Mouse (Mus musculus): ENCODE measurements around the gene Ppp1r12b. TPM values are rescaled to one million over a fixed set of nuclear protein-coding genes. Genes with fewer than 3 reads are reported as not detected.
A peak's percentile ranks its signal among the peaks of the same experiment; 100 is the strongest.

Gene Ppp1r12b
- polyA plus RNA-seq, 1 experiment, result 16.0 TPM

DNA sequence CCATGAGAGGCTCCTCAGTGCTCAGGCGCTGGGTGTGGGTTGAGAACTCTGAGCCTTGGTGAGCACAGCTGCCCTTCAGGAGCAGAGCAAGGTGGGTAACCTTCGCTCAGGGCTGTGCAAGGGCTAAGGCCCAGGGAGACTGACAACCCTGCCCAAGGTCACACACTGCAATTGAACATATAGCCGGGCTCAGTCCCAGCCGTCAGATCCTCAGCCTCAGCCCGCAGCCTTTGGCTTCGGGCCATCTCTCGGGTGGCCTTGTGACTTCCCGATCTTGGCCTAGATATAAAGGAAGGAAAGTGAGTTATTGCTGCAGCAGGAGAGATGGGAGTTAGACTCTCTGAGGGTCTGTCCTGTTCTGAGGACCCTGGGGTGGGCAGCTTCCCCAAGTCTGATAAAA lies 228.5 kb downstream of the Ppp1r12b start:
- no peak for DNase-seq
- Histone ChIP-seq H3K4me1 (replicated peaks; ENCODE audit: control insufficient read depth, insufficient read depth, low read length) (no peaks in the 10 kb centered on the region), H3K4me3 (ENCODE audit: control insufficient read depth, insufficient read depth, low read length) (no peak overlapping the region), H3K27me3 (ENCODE audit: control insufficient read depth, insufficient read depth, low read length) (no peaks in the 10 kb centered on the region), H3K36me3 (ENCODE audit: control insufficient read depth, insufficient read depth, low read length) (no peaks in the 10 kb centered on the region), H3K27ac (ENCODE audit: control insufficient read depth, insufficient read depth, low read length) (no peak overlapping the region)
- no peak for TF ChIP-seq POLR2A (IDR thresholded peaks at IDR 0.05; ENCODE audit: control insufficient read depth, extremely low read depth, insufficient read depth, low read length, poor library complexity)
- TF ChIP-seq CTCF (IDR thresholded peaks at IDR 0.05; ENCODE audit: borderline replicate concordance, control insufficient read depth, extremely low read depth, insufficient read depth, low read length, poor library complexity), result no peak
- WGBS, result 53% methylated on average over 8 of the region's 8 CpGs

DNA sequence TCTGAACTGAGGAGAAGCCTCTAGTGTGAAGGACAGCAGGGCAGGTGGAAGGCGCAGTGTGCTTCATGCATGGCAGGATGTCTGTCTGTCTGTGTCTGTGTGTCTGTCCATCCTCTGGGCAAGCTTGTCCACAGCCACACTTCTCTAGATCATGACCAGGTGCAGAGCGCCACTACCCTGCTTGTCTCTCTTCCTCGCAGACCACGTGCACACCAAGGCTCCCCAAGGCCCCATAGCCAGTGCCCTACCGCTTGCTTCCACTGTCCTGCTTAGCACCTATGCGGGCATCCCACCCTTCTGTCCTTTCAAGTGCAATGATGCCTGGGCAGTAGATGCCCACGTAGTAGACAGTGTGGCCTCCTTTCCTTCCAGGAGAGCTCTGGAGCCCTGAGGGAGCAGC lies 229.3 kb downstream of the Ppp1r12b start:
- H3K36me3 ChIP-seq (ENCODE audit: control insufficient read depth, insufficient read depth, low read length), result no peaks in the 10 kb centered on the region
- H3K4me3 ChIP-seq (ENCODE audit: control insufficient read depth, insufficient read depth, low read length), result no peak overlapping the region
- no peak for DNase-seq
- no peaks in the 10 kb centered on the region for H3K4me1 ChIP-seq (replicated peaks; ENCODE audit: control insufficient read depth, insufficient read depth, low read length)
- no peak overlapping the region for H3K27ac ChIP-seq (ENCODE audit: control insufficient read depth, insufficient read depth, low read length)
- H3K27me3 ChIP-seq (ENCODE audit: control insufficient read depth, insufficient read depth, low read length), result no peaks in the 10 kb centered on the region
- TF ChIP-seq POLR2A (IDR thresholded peaks at IDR 0.05; ENCODE audit: control insufficient read depth, extremely low read depth, insufficient read depth, low read length, poor library complexity) (no peak), CTCF (IDR thresholded peaks at IDR 0.05; ENCODE audit: borderline replicate concordance, control insufficient read depth, extremely low read depth, insufficient read depth, low read length, poor library complexity) (no peak)
- WGBS, result 94% methylated on average over 7 of the region's 7 CpGs

DNA sequence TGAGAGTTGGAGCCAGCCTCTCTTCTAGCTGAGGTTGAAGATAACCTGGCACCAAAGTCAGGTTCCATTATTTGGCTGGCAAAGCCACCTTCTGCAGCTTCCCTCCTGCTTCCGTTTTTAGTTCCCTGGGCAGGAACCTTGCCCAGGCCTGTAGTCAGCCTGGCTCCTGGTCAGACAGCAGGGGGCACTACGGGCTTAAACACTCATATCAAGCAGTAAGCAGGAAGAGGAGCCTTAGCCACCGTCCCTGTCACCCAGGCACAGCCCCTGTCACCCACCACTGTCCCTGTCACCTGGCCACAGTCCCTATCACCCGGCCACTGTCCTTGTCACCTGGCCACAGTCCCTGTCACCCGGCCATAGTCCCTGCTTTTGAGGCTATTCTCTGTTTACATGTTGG lies 230.5 kb downstream of the Ppp1r12b start:
- DNase-seq, result peak; percentile 36
- WGBS, result 35% methylated on average over 5 of the region's 5 CpGs
- no peak for TF ChIP-seq POLR2A (IDR thresholded peaks at IDR 0.05; ENCODE audit: control insufficient read depth, extremely low read depth, insufficient read depth, low read length, poor library complexity)
- no peak; the same call in 1 of the 2 replicates for TF ChIP-seq CTCF (IDR thresholded peaks at IDR 0.05; ENCODE audit: borderline replicate concordance, control insufficient read depth, extremely low read depth, insufficient read depth, low read length, poor library complexity)
- Histone ChIP-seq H3K4me1 (replicated peaks; ENCODE audit: control insufficient read depth, insufficient read depth, low read length) (no peaks in the 10 kb centered on the region), H3K27ac (ENCODE audit: control insufficient read depth, insufficient read depth, low read length) (no peak overlapping the region), H3K4me3 (ENCODE audit: control insufficient read depth, insufficient read depth, low read length) (no peak overlapping the region), H3K27me3 (ENCODE audit: control insufficient read depth, insufficient read depth, low read length) (no peaks in the 10 kb centered on the region), H3K36me3 (ENCODE audit: control insufficient read depth, insufficient read depth, low read length) (no peaks in the 10 kb centered on the region)

DNA sequence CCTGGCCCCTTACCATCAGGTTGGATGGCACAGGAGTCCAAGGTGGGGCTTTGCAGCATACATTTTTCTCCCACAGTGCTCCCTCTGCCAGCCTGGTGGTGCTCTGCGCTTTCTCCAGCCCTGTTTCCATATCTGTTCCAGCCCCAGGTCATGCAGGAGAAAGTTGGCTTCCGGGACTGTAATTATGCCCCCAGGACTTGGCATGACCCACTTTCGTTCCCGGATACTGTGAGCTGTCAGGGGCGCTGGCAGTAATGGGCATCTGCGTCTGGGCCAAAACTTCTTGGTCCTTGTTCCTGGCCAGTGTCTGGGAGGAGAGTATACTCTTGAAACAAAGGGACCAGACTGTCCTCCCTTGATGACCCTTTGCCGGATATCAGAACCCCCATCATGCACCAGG lies 232.9 kb downstream of the Ppp1r12b start:
- H3K27me3 ChIP-seq (ENCODE audit: control insufficient read depth, insufficient read depth, low read length), result no peaks in the 10 kb centered on the region
- no peak for DNase-seq
- 97% methylated on average over 7 of the region's 7 CpGs for WGBS
- H3K4me3 ChIP-seq (ENCODE audit: control insufficient read depth, insufficient read depth, low read length), result no peak overlapping the region
- H3K4me1 ChIP-seq (replicated peaks; ENCODE audit: control insufficient read depth, insufficient read depth, low read length), result no peaks in the 10 kb centered on the region; the same call in 1 of the 2 replicates
- TF ChIP-seq CTCF (IDR thresholded peaks at IDR 0.05; ENCODE audit: borderline replicate concordance, control insufficient read depth, extremely low read depth, insufficient read depth, low read length, poor library complexity) (no peak), POLR2A (IDR thresholded peaks at IDR 0.05; ENCODE audit: control insufficient read depth, extremely low read depth, insufficient read depth, low read length, poor library complexity) (no peak)
- no peaks in the 10 kb centered on the region for H3K36me3 ChIP-seq (ENCODE audit: control insufficient read depth, insufficient read depth, low read length)
- H3K27ac ChIP-seq (ENCODE audit: control insufficient read depth, insufficient read depth, low read length), result no peak overlapping the region

DNA sequence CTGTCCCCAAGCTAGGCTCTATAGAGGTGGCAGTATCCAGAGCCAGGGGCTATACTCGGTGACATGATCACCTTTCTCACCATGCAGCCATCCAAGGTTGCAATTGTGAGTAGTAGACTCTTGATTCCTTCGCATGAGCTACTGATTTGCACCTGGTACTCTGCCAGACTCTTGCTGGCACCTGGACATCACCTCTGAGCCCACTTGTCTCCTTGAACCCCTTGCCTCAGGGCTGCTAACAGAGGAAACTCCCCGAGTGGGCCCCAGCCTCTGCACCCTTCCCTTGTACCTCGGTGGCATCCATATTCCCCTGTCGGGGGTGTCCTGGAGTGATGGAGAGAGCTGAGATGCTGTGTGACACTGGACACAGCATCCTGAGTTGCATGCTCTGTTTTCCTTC lies 234.3 kb downstream of the Ppp1r12b start:
- Histone ChIP-seq H3K27me3 (ENCODE audit: control insufficient read depth, insufficient read depth, low read length) (no peaks in the 10 kb centered on the region), H3K36me3 (ENCODE audit: control insufficient read depth, insufficient read depth, low read length) (no peaks in the 10 kb centered on the region), H3K4me1 (replicated peaks; ENCODE audit: control insufficient read depth, insufficient read depth, low read length) (no peaks in the 10 kb centered on the region; the same call in 1 of the 2 replicates), H3K4me3 (ENCODE audit: control insufficient read depth, insufficient read depth, low read length) (no peak overlapping the region), H3K27ac (ENCODE audit: control insufficient read depth, insufficient read depth, low read length) (no peak overlapping the region)
- no peak for TF ChIP-seq POLR2A (IDR thresholded peaks at IDR 0.05; ENCODE audit: control insufficient read depth, extremely low read depth, insufficient read depth, low read length, poor library complexity)
- no peak for DNase-seq
- WGBS, result 84% methylated on average over 5 of the region's 5 CpGs

DNA sequence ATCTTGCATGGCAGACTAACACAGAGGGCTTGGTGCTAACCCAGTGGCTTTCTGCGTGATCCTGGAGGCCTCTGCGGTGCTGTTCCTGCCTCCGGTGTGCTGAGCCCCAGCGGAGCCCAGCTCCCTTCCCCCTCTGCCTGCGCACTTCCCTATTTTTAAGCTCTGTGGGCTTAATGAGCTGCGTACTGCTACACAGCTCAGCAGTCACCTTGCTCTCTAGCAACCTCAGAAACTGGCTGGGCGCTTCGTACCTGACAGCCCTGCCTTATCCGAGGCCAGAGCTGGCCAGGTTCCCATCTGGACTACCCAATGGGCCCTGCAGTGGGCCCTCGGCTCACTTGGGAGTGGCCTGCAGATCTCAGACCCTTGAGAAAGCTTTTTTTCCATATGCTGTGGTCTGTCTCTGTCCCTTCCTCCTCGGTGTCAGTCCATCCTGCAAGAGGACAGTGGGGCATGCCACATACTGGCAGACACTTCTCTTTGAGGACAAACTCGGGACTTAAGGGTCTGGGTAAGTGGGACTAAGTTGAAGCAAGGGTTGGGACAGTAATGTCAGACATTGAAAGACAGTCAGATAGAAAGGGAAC lies 235.9 kb downstream of the Ppp1r12b start:
- WGBS, result 29% methylated on average over 12 of the region's 12 CpGs
- TF ChIP-seq CTCF (IDR thresholded peaks at IDR 0.05; ENCODE audit: borderline replicate concordance, control insufficient read depth, extremely low read depth, insufficient read depth, low read length, poor library complexity) (no peak), POLR2A (IDR thresholded peaks at IDR 0.05; ENCODE audit: control insufficient read depth, extremely low read depth, insufficient read depth, low read length, poor library complexity) (no peak)
- H3K27ac ChIP-seq (ENCODE audit: control insufficient read depth, insufficient read depth, low read length), result no peak overlapping the region
- H3K4me1 ChIP-seq (replicated peaks; ENCODE audit: control insufficient read depth, insufficient read depth, low read length), result no peaks in the 10 kb centered on the region; the same call in 1 of the 2 replicates
- no peaks in the 10 kb centered on the region for H3K27me3 ChIP-seq (ENCODE audit: control insufficient read depth, insufficient read depth, low read length)
- DNase-seq, result no peak
- no peak overlapping the region for H3K4me3 ChIP-seq (ENCODE audit: control insufficient read depth, insufficient read depth, low read length)
- H3K36me3 ChIP-seq (ENCODE audit: control insufficient read depth, insufficient read depth, low read length), result no peaks in the 10 kb centered on the region

DNA sequence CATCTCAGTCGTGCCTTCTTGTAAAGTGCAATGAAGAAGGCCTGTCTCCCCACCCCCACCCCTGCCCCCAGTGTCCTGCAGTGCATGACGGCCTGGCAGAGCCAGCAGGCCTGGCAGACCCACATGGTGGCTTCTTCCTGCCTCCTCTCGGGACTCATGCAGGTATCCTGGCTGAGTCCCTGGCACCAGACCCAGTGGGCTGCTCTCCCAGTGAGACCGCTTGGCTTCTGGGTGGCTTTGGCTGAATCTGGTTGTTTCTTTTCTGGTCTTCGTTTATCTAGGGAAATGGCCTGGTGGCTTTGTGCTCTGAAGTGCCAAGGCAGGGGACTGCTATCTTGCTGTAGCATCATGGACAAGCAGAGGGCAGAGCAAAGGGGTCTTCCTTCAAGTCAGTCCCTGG lies 240.7 kb downstream of the Ppp1r12b start:
- H3K27me3 ChIP-seq (ENCODE audit: control insufficient read depth, insufficient read depth, low read length), result no peaks in the 10 kb centered on the region
- no peak overlapping the region for H3K27ac ChIP-seq (ENCODE audit: control insufficient read depth, insufficient read depth, low read length)
- 90% methylated on average over 5 of the region's 5 CpGs for WGBS
- DNase-seq, result no peak
- no peaks in the 10 kb centered on the region; the same call in 1 of the 2 replicates for H3K4me1 ChIP-seq (replicated peaks; ENCODE audit: control insufficient read depth, insufficient read depth, low read length)
- TF ChIP-seq POLR2A (IDR thresholded peaks at IDR 0.05; ENCODE audit: control insufficient read depth, extremely low read depth, insufficient read depth, low read length, poor library complexity) (no peak), CTCF (IDR thresholded peaks at IDR 0.05; ENCODE audit: borderline replicate concordance, control insufficient read depth, extremely low read depth, insufficient read depth, low read length, poor library complexity) (no peak)
- H3K36me3 ChIP-seq (ENCODE audit: control insufficient read depth, insufficient read depth, low read length), result no peaks in the 10 kb centered on the region
- H3K4me3 ChIP-seq (ENCODE audit: control insufficient read depth, insufficient read depth, low read length), result no peak overlapping the region
